Mouse (Mus musculus) layer of hippocampus, adult 9-10 months (tissue): ENCODE data around the gene Stox2.
"Not testable (repeated sequence)": the region's sequence is repeated elsewhere in the genome, so short reads cannot be mapped to it uniquely, and the experiment has no call there.

ENCODE experiments used
- DNase-seq: peaks from one replicate; pipeline ENCODE4 v3.0.0; 2022; ENCODE audit warnings: low spot score

Stox2 gene

GRCm38 (mm10) chr8:47446312-47447046 lies at the start of gene Stox2:
Gene Stox2, minus strand, starts transcription at chr8:47446362.
- no peak for DNase-seq

GRCm38 (mm10) chr8:47495428-47495827 lies 49.3 kb upstream of the Stox2 start:
- no peak for DNase-seq

- no peak for DNase-seq
Observed at GRCm38 (mm10) chr8:47494602-47495153, 48.5 kb upstream of the Stox2 start.

- no peak for DNase-seq
Observed at GRCm38 (mm10) chr8:47493106-47493505, 46.9 kb upstream of the Stox2 start.

GRCm38 (mm10) chr8:47487231-47487630 lies 41.1 kb upstream of the Stox2 start:
- no peak for DNase-seq

- DNase-seq: no peak
Observed at GRCm38 (mm10) chr8:47482354-47483071, 36.4 kb upstream of the Stox2 start.

GRCm38 (mm10) chr8:47480039-47480438 lies 33.9 kb upstream of the Stox2 start:
- no peak for DNase-seq

GRCm38 (mm10) chr8:47461650-47462049 lies 15.5 kb upstream of the Stox2 start:
- peak; percentile 22 for DNase-seq

- no peak for DNase-seq
Observed at GRCm38 (mm10) chr8:47459216-47459749, 13.1 kb upstream of the Stox2 start.

- DNase-seq: no peak
Observed at GRCm38 (mm10) chr8:47458591-47458990, 12.4 kb upstream of the Stox2 start.

GRCm38 (mm10) chr8:47449211-47449610 lies 3.0 kb upstream of the Stox2 start:
- not testable (repeated sequence) for DNase-seq

GRCm38 (mm10) chr8:47439271-47439670 lies 6.9 kb downstream of the Stox2 start:
- no peak for DNase-seq

- no peak for DNase-seq
Observed at GRCm38 (mm10) chr8:47437976-47438375, 8.2 kb downstream of the Stox2 start.

- DNase-seq: no peak
Observed at GRCm38 (mm10) chr8:47435861-47436260, 10.3 kb downstream of the Stox2 start.

- no peak for DNase-seq
Observed at GRCm38 (mm10) chr8:47435412-47435811, 10.8 kb downstream of the Stox2 start.

- DNase-seq: no peak
Observed at GRCm38 (mm10) chr8:47431263-47431662, 14.9 kb downstream of the Stox2 start.

- DNase-seq: not testable (repeated sequence)
Observed at GRCm38 (mm10) chr8:47414258-47414525, 32.0 kb downstream of the Stox2 start.

GRCm38 (mm10) chr8:47413524-47414257 lies 32.5 kb downstream of the Stox2 start:
- DNase-seq: no peak

GRCm38 (mm10) chr8:47412696-47413523 lies 33.3 kb downstream of the Stox2 start:
- DNase-seq: no peak

GRCm38 (mm10) chr8:47411994-47412695 lies 34.0 kb downstream of the Stox2 start:
- DNase-seq: no peak

- no peak for DNase-seq
Observed at GRCm38 (mm10) chr8:47411321-47411720, 34.8 kb downstream of the Stox2 start.
